Mouse (Mus musculus) brown adipose tissue, adult 24 weeks (tissue): ENCODE results near the gene Hist1h3d. TPM values are rescaled to one million over a fixed set of nuclear protein-coding genes. Genes with fewer than 3 reads are reported as not detected.
A peak's percentile ranks its signal among the peaks of the same experiment; 100 is the strongest.
"Not testable (repeated sequence)": the region's sequence is repeated elsewhere in the genome, so short reads cannot be mapped to it uniquely, and the experiment has no call there.

Source experiments
- H3K27ac ChIP-seq: fragments of 200-500 bp; replicated peaks from 2 replicates; pipeline ENCODE4 v1.5.1; 2012; ENCODE audit warnings: low read depth, mild to moderate bottlenecking, low read length
- H3K4me1 ChIP-seq: fragments of 200-500 bp; 2 replicates; pipeline ENCODE4 v1.6.1; 2012; ENCODE audit warnings: low read length, mixed read lengths; ENCODE audit not compliant: control insufficient read depth, insufficient read depth, insufficient read length
- H3K4me3 ChIP-seq: fragments of 200-500 bp; 2 replicates; pipeline ENCODE4 v1.5.1; 2012; ENCODE audit warnings: low read depth, mild to moderate bottlenecking, low read length, moderate library complexity; ENCODE audit not compliant: insufficient read depth
- polyA plus RNA-seq: library from polyadenylated mRNA; stranded (reverse); fragments of >200 nt; gene quantifications from 2 replicates; pipeline ENCODE4 v1.2.4, GENCODE M21; 2012; ENCODE audit not compliant: missing spikeins, insufficient read depth, insufficient read length

Gene Hist1h3d
- polyA plus RNA-seq, 1 experiment: 1.1 TPM

- no peaks in the 10 kb centered on the region for H3K4me1 ChIP-seq
- no peak overlapping the region for H3K4me3 ChIP-seq
- H3K27ac ChIP-seq: no peak overlapping the region
Observed at GRCm38 (mm10) chr13:23609209-23609608, 33.6 kb downstream of the Hist1h3d start.

DNA sequence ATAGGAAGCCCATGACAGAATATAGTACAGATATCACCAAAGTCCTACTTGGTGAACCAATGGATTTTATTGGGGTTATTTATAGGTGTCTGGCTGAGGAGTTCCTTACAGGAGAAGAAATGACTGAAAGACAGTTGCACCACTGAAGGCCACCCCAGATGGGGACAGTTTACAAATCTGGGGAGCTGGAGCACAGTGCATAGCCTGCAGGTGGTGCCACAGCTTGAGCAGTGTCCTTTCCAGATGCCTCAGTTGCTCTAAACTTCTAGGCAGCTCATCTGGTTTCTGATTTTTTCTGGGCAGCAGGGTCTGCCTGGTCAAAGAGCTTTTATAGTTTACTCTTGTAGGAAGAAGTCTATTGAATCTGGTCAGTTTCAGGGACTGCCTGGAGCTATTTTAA lies 34.3 kb downstream of the Hist1h3d start:
- Histone ChIP-seq H3K4me3 (no peak overlapping the region), H3K27ac (no peak overlapping the region), H3K4me1 (no peaks in the 10 kb centered on the region)

GRCm38 (mm10) chr13:23610393-23610792 lies 34.8 kb downstream of the Hist1h3d start:
- no peak overlapping the region for H3K27ac ChIP-seq
- no peak overlapping the region for H3K4me3 ChIP-seq
- H3K4me1 ChIP-seq: no peaks in the 10 kb centered on the region

DNA sequence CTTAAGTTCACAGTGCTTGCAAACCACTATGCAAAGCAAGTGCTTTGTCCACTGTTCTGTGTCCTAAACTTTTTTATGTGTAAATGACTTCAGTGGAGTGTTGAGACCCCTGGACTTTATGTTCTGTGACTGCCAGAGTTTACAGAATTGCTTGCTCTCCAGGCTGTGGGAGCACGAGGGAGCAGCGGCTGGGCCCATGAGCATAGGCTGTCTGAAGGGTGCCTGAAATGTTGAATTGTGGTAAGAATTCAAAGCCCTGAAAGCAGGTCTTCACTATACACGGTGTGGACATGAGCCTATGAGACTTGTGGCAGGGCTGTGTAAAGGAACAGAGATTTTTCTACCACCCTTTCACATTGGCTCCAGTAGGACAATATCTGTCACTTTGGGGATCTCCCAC lies 36.1 kb downstream of the Hist1h3d start:
- Histone ChIP-seq H3K4me3 (no peak overlapping the region), H3K27ac (no peak overlapping the region), H3K4me1 (no peaks in the 10 kb centered on the region)

- H3K4me1 ChIP-seq: peaks cover 2% of the 10 kb centered on the region; the same call in 1 of the 2 replicates
- H3K4me3 ChIP-seq: peak overlapping the region; percentile 88; the same call in 1 of the 2 replicates
- H3K27ac ChIP-seq: peak overlapping the region; percentile 68
Observed at GRCm38 (mm10) chr13:23620056-23620732, 44.6 kb downstream of the Hist1h3d start.

DNA sequence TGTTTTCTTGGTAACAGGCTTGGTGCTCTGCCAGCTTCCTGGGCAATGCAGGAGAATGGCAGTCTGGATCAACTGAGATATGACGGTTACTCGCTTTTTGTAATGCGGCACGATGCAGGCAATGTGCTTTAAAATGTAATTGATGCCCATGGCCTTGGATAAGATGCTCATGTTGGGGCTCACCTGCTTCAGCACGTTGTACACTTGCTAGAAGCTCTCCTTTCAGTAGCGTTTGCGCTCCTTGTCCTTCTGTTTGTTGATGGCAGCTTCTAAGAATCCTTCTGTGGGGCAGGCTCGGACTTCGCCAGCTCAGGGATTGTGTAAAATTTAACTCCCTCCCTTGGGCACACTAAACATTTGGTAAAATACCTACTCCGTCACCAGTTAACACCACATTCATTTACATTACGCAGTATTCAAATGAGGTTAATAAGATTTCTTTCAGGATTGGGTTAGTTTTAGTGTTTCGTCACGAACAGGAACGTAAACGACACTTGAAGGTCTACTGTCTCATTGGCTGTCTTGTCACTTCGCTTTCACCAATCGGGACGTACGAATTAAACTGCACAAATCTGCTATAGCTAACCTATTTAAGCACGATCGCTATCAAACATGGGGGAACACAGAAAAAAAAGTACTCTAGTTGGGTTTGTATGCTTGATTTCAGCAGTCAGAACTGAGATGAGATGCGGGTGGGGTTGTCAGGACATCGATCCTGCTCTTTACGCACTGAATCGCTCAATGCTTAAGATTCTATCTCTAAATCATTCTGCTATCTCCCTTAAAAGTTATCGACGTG lies 45.4 kb downstream of the Hist1h3d start, which contains the start of gene Hist1h2be:
TSS of gene Hist1h2be (minus strand) at position 392 of the 799 bp plus-strand sequence.
- Histone ChIP-seq H3K4me1 (peaks cover 2% of the 10 kb centered on the region; the same call in 1 of the 2 replicates), H3K4me3 (peak within 1 kb of the TSS; percentile 88), H3K27ac (peak within 1 kb of the TSS; percentile 68)

DNA sequence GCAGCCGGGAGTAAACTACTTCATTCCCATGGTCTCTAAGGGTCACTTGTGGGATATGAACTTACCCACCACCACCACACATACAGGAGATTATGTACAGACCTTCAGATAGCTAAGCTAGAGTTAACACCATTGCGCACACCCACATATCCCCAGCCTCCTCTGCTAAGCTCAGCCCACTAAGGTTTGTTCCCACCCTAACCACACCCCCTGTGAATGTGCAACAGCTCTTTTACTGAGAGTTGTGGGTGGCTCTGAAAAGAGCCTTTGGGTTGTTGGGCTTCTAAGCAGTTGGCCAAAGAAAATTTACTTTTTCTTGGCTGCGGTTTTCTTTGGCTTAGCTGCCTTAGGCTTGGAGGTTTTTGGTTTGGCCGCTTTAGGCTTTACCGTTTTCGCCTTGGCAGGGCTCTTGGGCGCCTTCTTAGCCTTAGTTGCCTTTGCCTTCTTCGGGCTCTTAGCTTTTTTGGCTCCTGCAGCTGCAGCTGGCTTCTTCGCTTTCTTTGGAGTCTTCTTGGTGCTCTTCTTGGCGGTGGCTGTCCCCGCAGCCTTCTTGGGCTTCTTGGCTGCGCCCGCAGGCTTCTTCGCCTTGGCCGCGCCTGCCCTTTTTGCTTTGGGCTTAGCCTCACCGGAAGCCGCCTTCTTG lies 46.1 kb downstream of the Hist1h3d start:
- Histone ChIP-seq H3K27ac (peak overlapping the region; percentile 30), H3K4me1 (peaks cover 2% of the 10 kb centered on the region; the same call in 1 of the 2 replicates), H3K4me3 (peak overlapping the region; percentile 88)

DNA sequence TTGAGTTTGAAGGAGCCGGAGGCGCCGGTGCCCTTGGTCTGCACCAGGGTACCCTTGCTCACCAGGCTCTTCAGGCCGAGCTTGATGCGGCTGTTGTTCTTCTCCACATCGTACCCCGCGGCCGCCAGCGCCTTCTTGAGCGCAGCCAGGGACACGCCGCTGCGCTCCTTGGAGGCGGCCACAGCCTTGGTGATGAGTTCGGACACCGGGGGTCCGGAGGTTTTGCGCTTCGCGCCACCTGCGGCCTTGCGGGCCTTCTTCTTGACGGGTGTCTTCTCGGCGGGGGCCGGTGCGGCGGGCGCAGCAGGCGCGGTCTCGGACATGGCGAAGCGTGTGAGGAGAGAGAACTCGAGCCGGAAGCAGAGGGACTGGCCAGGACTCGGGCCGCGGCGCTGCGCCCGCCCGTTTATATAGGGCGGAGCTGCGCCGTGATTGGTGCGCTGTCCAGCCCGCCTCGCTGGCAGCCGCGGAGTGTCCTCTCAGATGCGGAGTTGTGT lies 46.7 kb downstream of the Hist1h3d start, which contains the start of gene Hist1h1e:
TSS of gene Hist1h1e (minus strand) at position 384 of the 497 bp plus-strand sequence.
- H3K27ac ChIP-seq: peak within 1 kb of the TSS; percentile 82
- H3K4me3 ChIP-seq: peak within 1 kb of the TSS; percentile 88
- not testable (repeated sequence) for H3K4me1 ChIP-seq

GRCm38 (mm10) chr13:23622861-23623450 lies 47.4 kb downstream of the Hist1h3d start:
- Histone ChIP-seq H3K27ac (peak overlapping the region; percentile 82), H3K4me1 (peaks cover 2% of the 10 kb centered on the region; the same call in 1 of the 2 replicates), H3K4me3 (peak overlapping the region; percentile 72)

Other genes with a start within 250 kb of the Hist1h3d start
- gene Zfp322a, start 206.6 kb upstream of the Hist1h3d start, polyA plus RNA-seq: 10.1 and 12.5 TPM in 2 replicates
- gene Abt1, start 151.9 kb upstream of the Hist1h3d start, polyA plus RNA-seq: 4.4 and 5.0 TPM in 2 replicates
- gene Btn1a1, start 109.9 kb upstream of the Hist1h3d start, polyA plus RNA-seq: not detected in 2 replicates
- gene Btn2a2, start 86.9 kb upstream of the Hist1h3d start, polyA plus RNA-seq: not detected in 2 replicates
- 69.6 and 128 TPM in 2 replicates for gene Hist1h4h, start 44.7 kb upstream of the Hist1h3d start, polyA plus RNA-seq
- gene Hist1h2af, start 41.9 kb upstream of the Hist1h3d start, polyA plus RNA-seq: not detected in 2 replicates
- gene Hist1h3g, start 40.3 kb upstream of the Hist1h3d start, polyA plus RNA-seq: not detected in 2 replicates
- 1.7 and 2.3 TPM in 2 replicates for gene Hist1h2bh, start 32.4 kb upstream of the Hist1h3d start, polyA plus RNA-seq
- not detected in 2 replicates for gene Hist1h3f, start 31.7 kb upstream of the Hist1h3d start, polyA plus RNA-seq
- gene Hist1h4f, start 24.1 kb upstream of the Hist1h3d start, polyA plus RNA-seq: not detected in 2 replicates
- 0.24 and 1.1 TPM in 2 replicates for gene Hist1h1d, start 22.5 kb upstream of the Hist1h3d start, polyA plus RNA-seq
- 2.8 and 2.9 TPM in 2 replicates for gene Hist1h3e, start 13.4 kb upstream of the Hist1h3d start, polyA plus RNA-seq
- gene Hist1h2ae, start 4.5 kb upstream of the Hist1h3d start, polyA plus RNA-seq: not detected in 2 replicates
- not detected in 2 replicates for gene Hist1h2bg, start 4.4 kb upstream of the Hist1h3d start, polyA plus RNA-seq
- 4.4 TPM in 1 of 2 replicates, not detected in the other for gene Hist1h2bf, start 1.6 kb upstream of the Hist1h3d start, polyA plus RNA-seq
- gene Hist1h2ad, start 1.4 kb upstream of the Hist1h3d start, polyA plus RNA-seq: not detected in 2 replicates
- not detected in 2 replicates for gene Hist1h4d, start 5.8 kb downstream of the Hist1h3d start, polyA plus RNA-seq
- 8.2 and 13.8 TPM in 2 replicates for gene Hist1h2be, start 45.4 kb downstream of the Hist1h3d start, polyA plus RNA-seq
- gene Hist1h1e, start 46.8 kb downstream of the Hist1h3d start, polyA plus RNA-seq: 4.0 TPM in 2 replicates
- gene Hist1h2ac, start 108.2 kb downstream of the Hist1h3d start, polyA plus RNA-seq: 0.59 and 1.0 TPM in 2 replicates
- 190 and 234 TPM in 2 replicates for gene Hist1h2bc, start 108.4 kb downstream of the Hist1h3d start, polyA plus RNA-seq
- gene Hist1h1t, start 120.1 kb downstream of the Hist1h3d start, polyA plus RNA-seq: not detected in 2 replicates
- 2.1 TPM in 1 of 2 replicates, not detected in the other for gene Hist1h4c, start 122.7 kb downstream of the Hist1h3d start, polyA plus RNA-seq
- 30.2 and 34.3 TPM in 2 replicates for gene Hfe, start 135.1 kb downstream of the Hist1h3d start, polyA plus RNA-seq
- 112 and 175 TPM in 2 replicates for gene Hist1h1c, start 163.0 kb downstream of the Hist1h3d start, polyA plus RNA-seq
- gene Hist1h3c, start 169.8 kb downstream of the Hist1h3d start, polyA plus RNA-seq: not detected in 2 replicates
- not detected in 2 replicates for gene Hist1h2bb, start 171.0 kb downstream of the Hist1h3d start, polyA plus RNA-seq
- gene Hist1h2ab, start 175.4 kb downstream of the Hist1h3d start, polyA plus RNA-seq: not detected in 2 replicates
- not detected in 2 replicates for gene Hist1h3b, start 176.5 kb downstream of the Hist1h3d start, polyA plus RNA-seq
- not detected in 2 replicates for gene Hist1h4b, start 181.2 kb downstream of the Hist1h3d start, polyA plus RNA-seq
- not detected in 2 replicates for gene Hist1h4a, start 185.5 kb downstream of the Hist1h3d start, polyA plus RNA-seq
- not detected in 2 replicates for gene Hist1h3a, start 186.6 kb downstream of the Hist1h3d start, polyA plus RNA-seq
- gene Hist1h1a, start 187.9 kb downstream of the Hist1h3d start, polyA plus RNA-seq: not detected in 2 replicates
- not detected in 2 replicates for gene Trim38, start 194.2 kb downstream of the Hist1h3d start, polyA plus RNA-seq
- gene Slc17a2, start 231.2 kb downstream of the Hist1h3d start, polyA plus RNA-seq: not detected in 2 replicates